Mouse (Mus musculus) liver, embryonic 16.5 days (tissue): ENCODE data around the gene Mllt3. TPM values are rescaled to one million over a fixed set of nuclear protein-coding genes. Genes with fewer than 3 reads are reported as not detected.

ENCODE experiments used
- ATAC-seq: fragments of 200-750 bp; cut with Nextera tagmentation; 2 replicates; pipeline ENCODE4 v1.8.0; 2017; ENCODE audit warnings: low read depth, mild to moderate bottlenecking, moderate number of reproducible peaks, moderate library complexity
- H3K27ac ChIP-seq: fragments of 300-500 bp; sonication (generic); 2 replicates; pipeline ENCODE4 v1.5.1; 2014; ENCODE audit warnings: mild to moderate bottlenecking, low read length
- H3K27me3 ChIP-seq: fragments of 300-500 bp; sonication (generic); 2 replicates; pipeline ENCODE4 v1.6.1; 2014; ENCODE audit warnings: low read depth, low read length, mixed read lengths; ENCODE audit not compliant: control insufficient read depth, insufficient read depth
- H3K36me3 ChIP-seq: fragments of 300-500 bp; sonication (generic); 2 replicates; pipeline ENCODE4 v1.6.1; 2014; ENCODE audit warnings: mild to moderate bottlenecking; ENCODE audit not compliant: control insufficient read depth, insufficient read depth
- H3K4me1 ChIP-seq: fragments of 300-500 bp; sonication (generic); 2 replicates; pipeline ENCODE4 v1.6.1; 2014; ENCODE audit warnings: low read depth, low read length, mixed read lengths; ENCODE audit not compliant: control insufficient read depth
- H3K4me2 ChIP-seq: fragments of 300-500 bp; sonication (generic); 2 replicates; pipeline ENCODE4 v1.6.1; 2014; ENCODE audit warnings: low read depth, low read length, mixed read lengths
- H3K4me3 ChIP-seq: fragments of 300-500 bp; sonication (generic); 2 replicates; pipeline ENCODE4 v1.5.1; 2014; ENCODE audit warnings: low read depth, mild to moderate bottlenecking, low read length
- H3K9ac ChIP-seq: fragments of 300-500 bp; sonication (generic); 2 replicates; pipeline ENCODE4 v1.6.1; 2014; ENCODE audit warnings: low read depth, low read length
- H3K9me3 ChIP-seq: fragments of 300-500 bp; sonication (generic); replicated peaks from 2 replicates; pipeline ENCODE4 v1.6.1; 2016; ENCODE audit warnings: low read length; ENCODE audit not compliant: control insufficient read depth
- WGBS: fragments of 180-500 bp; shearing (Covaris S2); extraction: QIAGEN DNeasy Blood & Tissue Kit; methylation state at CpG from one replicate; pipeline ENCODE4 v1.1.7; 2014; ENCODE audit not compliant: insufficient replicate concordance; 5-methylcytosine and 5-hydroxymethylcytosine counted together
- polyA plus RNA-seq: library from polyadenylated mRNA; unstranded; fragments of >200 nt; fragmentation: Nextera tagmentation; extraction: Ambion mirVana; gene quantifications from 2 replicates; pipeline ENCODE4 v1.2.1, GENCODE M21; 2015

Mllt3 gene
- polyA plus RNA-seq, 1 experiment from 2014 or later: 83.5 TPM

DNA sequence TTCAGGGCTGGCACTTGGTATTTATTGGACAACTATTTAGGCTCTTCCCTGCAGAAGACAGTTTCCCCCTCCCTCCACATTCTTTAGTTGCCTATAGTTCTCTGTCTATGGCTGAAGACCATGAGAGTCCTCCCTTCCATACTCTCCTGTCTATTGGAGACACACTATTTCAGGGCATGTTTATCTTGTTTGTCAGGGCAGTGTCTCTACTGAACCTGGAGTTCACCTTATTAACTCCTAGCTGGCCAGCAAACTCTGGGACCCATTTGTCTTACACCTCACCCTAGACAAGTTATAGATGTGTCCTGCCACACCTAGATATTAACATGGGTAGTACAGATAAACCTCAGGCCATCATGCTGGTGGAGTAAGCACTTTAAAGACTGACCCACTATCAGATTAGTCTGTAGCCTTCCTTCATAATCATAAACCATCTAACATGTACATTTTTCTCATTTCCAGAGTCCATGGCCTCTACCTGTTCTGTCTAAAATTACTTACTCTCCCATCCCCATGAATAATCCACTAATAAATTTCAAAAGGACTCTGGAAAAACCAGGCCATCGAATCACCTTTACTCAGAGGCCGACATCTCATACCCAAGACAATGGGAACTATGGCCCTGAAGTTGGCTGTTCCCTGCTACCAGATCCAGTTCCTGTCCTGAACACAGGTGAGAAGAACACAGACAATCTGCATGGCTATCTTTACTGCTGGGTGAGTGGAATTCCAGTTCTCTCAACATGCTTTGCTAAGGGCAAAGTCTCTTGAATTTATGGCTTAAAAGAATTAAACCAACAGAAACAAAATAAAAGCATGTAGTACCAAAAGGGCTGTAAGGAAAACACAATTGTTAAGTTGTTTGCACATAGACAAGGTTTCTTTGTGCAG, 195.4 kb downstream of the Mllt3 start:
- H3K36me3 ChIP-seq: no peaks in the 10 kb centered on the region
- ATAC-seq: peak; percentile 37; the same call in 1 of the 2 replicates

DNA sequence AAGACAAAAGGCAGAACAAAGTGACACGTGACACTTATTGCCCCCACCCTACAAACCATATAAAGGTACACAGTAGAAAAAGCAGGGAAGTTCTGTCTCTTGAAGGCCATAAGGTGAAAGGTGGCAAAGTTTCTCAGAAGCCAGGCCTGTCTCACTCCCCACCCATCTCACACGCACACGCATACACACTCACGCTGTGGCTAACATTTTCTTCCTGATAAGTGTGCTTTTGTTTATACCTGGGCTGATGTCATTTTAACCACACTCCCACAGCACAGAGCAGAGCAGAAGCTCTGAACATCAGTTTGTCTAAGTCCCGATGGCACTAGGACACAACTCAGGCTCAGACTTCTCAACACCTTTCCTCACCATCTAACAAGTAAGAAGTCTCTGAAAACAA, 196.9 kb downstream of the Mllt3 start:
- H3K4me3 ChIP-seq: no peak overlapping the region
- WGBS: 48% methylated on average over 5 of the region's 5 CpGs
- no peaks in the 10 kb centered on the region for H3K9me3 ChIP-seq
- H3K27ac ChIP-seq: no peak overlapping the region
- no peaks in the 10 kb centered on the region for H3K36me3 ChIP-seq
- no peak overlapping the region for H3K4me2 ChIP-seq
- H3K4me1 ChIP-seq: peaks cover 12% of the 10 kb centered on the region
- H3K27me3 ChIP-seq: no peaks in the 10 kb centered on the region
- no peak overlapping the region for H3K9ac ChIP-seq
- no peak for ATAC-seq

More for the DNA sequence above, 195.4 kb downstream of the Mllt3 start:
- no peak overlapping the region for H3K9ac ChIP-seq
- H3K4me3 ChIP-seq: no peak overlapping the region
- H3K4me2 ChIP-seq: no peak overlapping the region
- WGBS: 82% methylated on average over 2 of the region's 2 CpGs
- peaks cover 12% of the 10 kb centered on the region for H3K4me1 ChIP-seq
- no peaks in the 10 kb centered on the region for H3K27me3 ChIP-seq
- H3K27ac ChIP-seq: no peak overlapping the region
- H3K9me3 ChIP-seq: no peaks in the 10 kb centered on the region

DNA sequence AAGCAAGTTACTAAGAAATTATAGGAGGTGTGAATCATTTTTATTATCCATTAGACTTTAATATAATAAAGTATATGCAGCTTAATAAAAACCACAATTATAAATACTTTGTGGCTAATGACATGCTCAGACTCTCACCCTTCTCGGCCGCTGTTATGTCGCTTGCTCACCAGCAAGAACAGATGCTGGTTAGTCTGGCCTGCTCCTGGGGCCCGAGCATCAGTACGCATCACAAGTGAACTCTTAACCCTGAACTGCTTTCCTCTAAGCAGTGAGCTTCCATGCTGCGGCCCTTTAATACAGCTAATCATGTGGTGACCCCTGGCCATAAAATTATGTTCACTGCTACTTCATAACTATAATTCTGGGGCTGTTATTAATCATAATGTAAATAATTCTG, 198.0 kb downstream of the Mllt3 start:
- no peaks in the 10 kb centered on the region for H3K27me3 ChIP-seq
- H3K4me3 ChIP-seq: no peak overlapping the region
- H3K9ac ChIP-seq: no peak overlapping the region
- no peak overlapping the region for H3K27ac ChIP-seq
- WGBS: 76% methylated on average over 6 of the region's 6 CpGs
- ATAC-seq: no peak
- peaks cover 12% of the 10 kb centered on the region for H3K4me1 ChIP-seq
- no peak overlapping the region for H3K4me2 ChIP-seq
- H3K36me3 ChIP-seq: no peaks in the 10 kb centered on the region
- no peaks in the 10 kb centered on the region for H3K9me3 ChIP-seq

DNA sequence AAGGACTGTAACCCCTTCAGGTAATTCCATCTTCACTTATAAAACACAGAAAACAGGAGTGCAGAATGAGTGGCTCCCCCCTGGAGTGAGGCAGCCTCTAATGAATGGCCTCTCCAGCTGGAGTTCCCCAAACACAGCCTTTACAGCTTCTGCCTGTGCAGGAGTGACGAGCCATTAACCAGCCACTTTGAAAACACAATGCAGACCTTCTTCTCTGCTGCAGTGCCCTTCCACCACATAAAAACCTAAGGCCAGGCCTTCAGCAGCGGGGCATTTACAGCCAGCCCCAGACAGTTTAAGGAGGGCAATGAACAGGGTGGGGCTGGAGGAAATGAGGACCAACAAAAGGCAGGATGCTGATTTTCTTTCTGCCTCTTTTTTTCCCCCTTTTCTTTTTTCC, 198.9 kb downstream of the Mllt3 start:
- Histone ChIP-seq H3K9me3 (no peaks in the 10 kb centered on the region), H3K4me1 (peaks cover 20% of the 10 kb centered on the region), H3K4me3 (no peak overlapping the region), H3K9ac (no peak overlapping the region), H3K27ac (no peak overlapping the region), H3K36me3 (no peaks in the 10 kb centered on the region), H3K4me2 (no peak overlapping the region), H3K27me3 (no peaks in the 10 kb centered on the region)
- ATAC-seq: no peak
- WGBS: 66% methylated on average over 2 of the region's 2 CpGs

DNA sequence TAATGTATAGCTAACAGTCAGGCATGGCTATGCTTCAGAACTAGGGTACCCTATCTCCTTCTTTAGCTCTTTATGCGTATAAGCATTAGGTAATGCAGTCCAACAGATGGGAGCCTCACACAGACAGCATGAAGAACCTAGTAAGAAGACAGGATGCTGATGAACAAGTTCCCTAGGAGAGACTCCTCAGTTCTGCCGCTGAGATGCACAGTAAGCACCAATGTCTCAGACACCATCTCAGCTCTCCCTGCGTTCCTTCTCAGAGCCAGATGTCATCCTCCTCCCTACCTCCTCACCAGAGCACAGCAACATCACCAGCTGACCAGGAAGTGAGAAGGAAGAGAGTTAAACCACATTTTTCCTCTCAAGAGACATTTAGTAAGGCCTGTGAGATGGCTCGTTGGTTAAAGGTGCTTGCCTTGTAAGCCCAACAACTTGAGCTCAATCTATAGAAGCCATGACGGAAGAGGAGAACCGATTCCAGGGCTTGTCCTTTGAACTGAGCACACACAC, 202.3 kb downstream of the Mllt3 start:
- H3K4me1 ChIP-seq: peaks cover 8% of the 10 kb centered on the region
- H3K4me3 ChIP-seq: no peak overlapping the region
- H3K9me3 ChIP-seq: no peaks in the 10 kb centered on the region
- ATAC-seq: no peak
- no peak overlapping the region for H3K4me2 ChIP-seq
- H3K27me3 ChIP-seq: no peaks in the 10 kb centered on the region
- H3K9ac ChIP-seq: no peak overlapping the region
- WGBS: 54% methylated on average over 6 of the region's 6 CpGs
- no peak overlapping the region for H3K27ac ChIP-seq
- no peaks in the 10 kb centered on the region for H3K36me3 ChIP-seq

DNA sequence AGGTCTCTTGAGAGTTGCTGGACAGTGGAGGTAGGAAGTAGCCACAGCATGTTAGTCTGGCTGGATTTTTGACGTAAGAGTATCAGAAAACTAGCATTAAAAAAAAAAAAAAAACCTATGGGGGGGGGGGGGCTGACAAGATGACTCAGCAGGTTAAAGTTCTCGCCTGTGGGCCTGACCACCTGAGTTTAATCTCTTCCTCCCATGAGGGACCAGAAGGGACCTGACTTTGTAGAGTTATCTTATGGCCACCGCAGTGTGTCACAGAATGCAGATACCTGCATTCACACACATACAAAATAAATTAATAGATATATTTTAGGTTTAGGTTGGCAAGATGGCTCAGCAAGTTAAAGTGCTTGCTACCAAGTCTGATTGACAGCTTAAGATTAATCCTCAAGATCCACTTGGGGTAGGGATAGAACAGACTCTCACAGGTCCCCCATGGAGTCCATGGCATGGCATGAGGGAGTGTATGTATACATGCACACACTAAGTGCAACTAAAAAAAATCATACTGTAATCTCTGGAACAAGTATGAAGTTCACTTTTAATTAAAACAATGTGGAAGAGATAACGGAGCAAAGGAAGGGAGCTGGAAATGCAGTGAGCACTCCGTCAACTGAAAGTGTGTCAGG, 203.6 kb downstream of the Mllt3 start:
- Histone ChIP-seq H3K4me2 (no peak overlapping the region), H3K36me3 (no peaks in the 10 kb centered on the region), H3K27ac (no peak overlapping the region), H3K9me3 (no peaks in the 10 kb centered on the region), H3K27me3 (no peaks in the 10 kb centered on the region), H3K9ac (no peak overlapping the region), H3K4me1 (peaks cover 8% of the 10 kb centered on the region), H3K4me3 (no peak overlapping the region)
- 41% methylated on average over 5 of the region's 5 CpGs for WGBS
- peak; percentile 45; the same call in 1 of the 2 replicates for ATAC-seq

DNA sequence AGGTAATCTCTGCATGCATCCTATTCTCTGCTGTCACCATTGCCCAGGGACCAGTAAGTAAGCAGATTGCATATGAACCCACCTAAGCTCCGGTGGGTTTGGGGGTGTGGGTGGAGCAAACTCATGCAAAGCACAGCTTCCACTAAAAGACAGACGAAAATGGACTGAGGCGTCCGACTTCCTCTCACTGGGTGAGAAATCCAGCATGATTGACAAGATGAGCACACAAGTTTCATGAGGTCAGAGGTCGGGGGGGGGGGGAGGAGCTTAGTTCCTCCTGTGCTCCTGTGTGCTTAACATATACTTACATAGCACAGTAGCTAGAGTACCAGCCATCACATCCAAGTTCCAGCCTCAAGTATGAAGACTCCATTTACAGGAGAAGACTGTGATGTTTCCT, 206.8 kb downstream of the Mllt3 start:
- no peak overlapping the region for H3K4me2 ChIP-seq
- no peaks in the 10 kb centered on the region for H3K27me3 ChIP-seq
- no peaks in the 10 kb centered on the region for H3K9me3 ChIP-seq
- H3K27ac ChIP-seq: no peak overlapping the region
- 48% methylated on average over 5 of the region's 5 CpGs for WGBS
- no peak overlapping the region for H3K9ac ChIP-seq
- ATAC-seq: no peak
- peaks cover 8% of the 10 kb centered on the region for H3K4me1 ChIP-seq
- no peaks in the 10 kb centered on the region for H3K36me3 ChIP-seq
- H3K4me3 ChIP-seq: no peak overlapping the region

DNA sequence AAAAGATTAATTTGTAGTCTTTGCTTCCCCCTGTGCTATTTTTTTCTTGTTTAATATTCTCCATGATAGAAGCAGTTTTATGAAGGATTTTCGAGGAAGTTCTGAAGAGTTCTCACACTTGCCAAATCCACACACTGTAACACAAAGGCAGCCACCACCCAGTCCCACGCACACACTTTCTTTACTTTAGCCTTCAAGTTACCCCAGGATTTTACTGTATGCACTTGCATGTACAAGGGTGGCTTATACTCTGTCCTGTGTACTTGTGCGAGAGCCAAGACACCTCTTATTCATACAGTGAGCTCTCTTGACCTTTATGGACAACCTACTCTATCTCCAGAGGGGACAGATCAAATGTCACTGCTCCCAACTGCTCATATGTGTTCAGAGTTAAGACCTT, 209.5 kb downstream of the Mllt3 start:
- no peak for ATAC-seq
- H3K4me1 ChIP-seq: no peaks in the 10 kb centered on the region; the same call in 1 of the 2 replicates
- WGBS: 41% methylated on average over 3 of the region's 3 CpGs
- H3K9ac ChIP-seq: no peak overlapping the region
- no peaks in the 10 kb centered on the region for H3K27me3 ChIP-seq
- no peaks in the 10 kb centered on the region for H3K36me3 ChIP-seq
- H3K4me3 ChIP-seq: no peak overlapping the region
- no peaks in the 10 kb centered on the region for H3K9me3 ChIP-seq
- H3K27ac ChIP-seq: no peak overlapping the region
- H3K4me2 ChIP-seq: no peak overlapping the region

DNA sequence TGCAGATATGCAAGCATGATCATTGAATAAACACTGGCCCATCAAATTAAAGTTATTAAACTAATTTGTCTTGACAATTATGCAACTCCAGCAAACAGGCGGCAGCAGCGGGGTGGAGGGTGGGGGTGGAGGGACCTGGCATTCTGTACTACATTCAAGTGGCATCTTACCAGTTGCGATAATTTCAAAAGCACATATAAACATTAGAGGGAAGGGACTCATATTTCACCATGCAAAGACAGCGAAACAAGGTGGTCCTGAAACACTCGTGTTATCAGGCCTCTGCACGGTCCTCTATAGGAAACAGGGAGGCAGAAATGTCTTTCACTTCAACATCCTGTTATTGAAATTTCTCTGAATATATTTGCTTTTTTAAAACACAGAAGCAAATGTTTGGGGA, 210.0 kb downstream of the Mllt3 start:
- Histone ChIP-seq H3K4me3 (no peak overlapping the region), H3K4me2 (no peak overlapping the region), H3K4me1 (no peaks in the 10 kb centered on the region; the same call in 1 of the 2 replicates), H3K27ac (no peak overlapping the region), H3K27me3 (no peaks in the 10 kb centered on the region), H3K36me3 (no peaks in the 10 kb centered on the region), H3K9me3 (no peaks in the 10 kb centered on the region), H3K9ac (no peak overlapping the region)
- 30% methylated on average over 6 of the region's 6 CpGs for WGBS
- peak; percentile 21; the same call in 1 of the 2 replicates for ATAC-seq
